In the genomic region with DNA sequence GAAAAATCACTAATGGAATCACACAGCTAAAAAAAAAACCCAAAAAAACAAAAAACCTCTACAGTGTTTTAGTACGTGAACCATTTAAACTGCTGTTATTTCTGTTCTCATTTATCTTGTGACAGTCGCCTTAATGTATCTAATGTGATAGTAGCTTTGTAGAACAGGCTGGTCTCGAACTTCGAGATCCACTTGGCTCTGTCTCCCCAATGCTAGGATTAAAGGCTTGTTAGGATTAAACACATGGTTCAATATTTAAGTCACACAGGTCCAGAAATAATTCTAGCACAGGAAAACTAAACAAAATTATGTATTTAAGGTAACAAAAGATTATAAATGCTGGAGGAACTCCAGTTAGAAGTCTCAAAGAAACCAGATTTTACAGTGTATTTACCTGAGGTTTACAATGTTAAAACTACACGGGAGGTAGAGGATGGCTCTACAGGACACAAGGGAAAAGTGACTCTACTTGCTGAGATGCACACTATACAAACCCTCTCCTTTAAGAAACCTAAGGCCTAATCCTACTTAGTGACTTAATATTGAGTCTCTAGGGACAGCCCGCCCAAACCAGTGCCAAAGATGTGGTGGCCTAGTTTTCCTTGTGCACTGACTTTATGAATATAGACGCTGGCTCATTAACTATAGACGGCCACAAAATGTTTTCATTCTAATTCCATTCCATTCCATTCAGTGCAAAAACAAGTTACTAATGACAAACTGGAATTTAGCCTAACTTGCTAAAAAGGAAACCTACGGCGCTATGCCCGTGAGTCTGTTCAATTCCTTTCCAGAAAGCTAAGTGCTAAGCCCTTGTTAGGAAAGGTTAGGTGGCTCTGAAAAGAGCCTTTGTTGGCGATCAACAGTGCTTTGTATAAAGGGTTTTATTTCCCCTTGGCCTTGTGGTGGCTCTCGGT, we compare ENCODE assay signal across 8 mouse cellular contexts. TPM values are rescaled to one million over a fixed set of nuclear protein-coding genes. Genes with fewer than 3 reads are reported as not detected.
DNase-seq lines count a peak whose midpoint lies in the region; ATAC-seq lines count a peak whose summit lies in the region.

No protein-coding gene starts in this region.

- H3K36me3 ChIP-seq in kidney, embryonic 14.5 days (ENCODE audit: control insufficient read depth, insufficient read depth, low read length) = no peaks in the 10 kb centered on the region
- no peaks in the 10 kb centered on the region for H3K36me3 ChIP-seq in forebrain, embryonic 15.5 days
- no peaks in the 10 kb centered on the region for H3K36me3 ChIP-seq in macrophage (ENCODE audit: inconsistent target)

- no peak for ATAC-seq in kidney, embryonic 14.5 days (ENCODE audit: low FRiP score, low TSS enrichment)
- peak; percentile 2; the same call in 1 of the 2 replicates for ATAC-seq in forebrain, embryonic 15.5 days (replicated peaks)

- H3K4me3 ChIP-seq in kidney, embryonic 14.5 days (ENCODE audit: low read length) = peak overlapping the region; percentile 45
- H3K4me3 ChIP-seq in forebrain, embryonic 15.5 days = peak overlapping the region; percentile 48
- peak overlapping the region; percentile 29 for H3K4me3 ChIP-seq in macrophage (ENCODE audit: inconsistent target)

- H3K9ac ChIP-seq in kidney, embryonic 14.5 days (ENCODE audit: low read depth, low read length) = peak overlapping the region; percentile 73
- peak overlapping the region; percentile 33 for H3K9ac ChIP-seq in forebrain, embryonic 15.5 days (replicated peaks)

- 4% methylated on average over 13 of the region's 13 CpGs for WGBS in kidney, embryonic 14.5 days
- 2% methylated on average over 13 of the region's 13 CpGs for WGBS in forebrain, embryonic 15.5 days
- WGBS in macrophage (ENCODE audit: missing documents) = 13% methylated on average over 11 of the region's 13 CpGs

- H3K27ac ChIP-seq in kidney, embryonic 14.5 days (ENCODE audit: low read depth, low read length) = peak overlapping the region; percentile 98
- peak overlapping the region; percentile 91 for H3K27ac ChIP-seq in forebrain, embryonic 15.5 days (replicated peaks)
- peak overlapping the region; percentile 85 for H3K27ac ChIP-seq in macrophage

- peak overlapping the region; percentile 72 for H3K4me2 ChIP-seq in kidney, embryonic 14.5 days (replicated peaks; ENCODE audit: low read depth, low read length)
- H3K4me2 ChIP-seq in forebrain, embryonic 15.5 days (replicated peaks) = peak overlapping the region; percentile 84

- no peaks in the 10 kb centered on the region for H3K79me2 ChIP-seq in macrophage (ENCODE audit: inconsistent target)

- no peaks in the 10 kb centered on the region for H3K27me3 ChIP-seq in kidney, embryonic 14.5 days (ENCODE audit: control insufficient read depth, insufficient read depth, low read length)
- no peaks in the 10 kb centered on the region for H3K27me3 ChIP-seq in forebrain, embryonic 15.5 days

- no peaks in the 10 kb centered on the region for H3K9me3 ChIP-seq in kidney, embryonic 14.5 days (ENCODE audit: control insufficient read depth, low read length)
- no peaks in the 10 kb centered on the region for H3K9me3 ChIP-seq in forebrain, embryonic 15.5 days

- DNase-seq in kidney, postnatal 36 days = no peak
- peak; percentile 21 for DNase-seq in NIH3T3 (ENCODE audit: low read depth)
- no peak for DNase-seq in layer of hippocampus, adult 11-12 months (ENCODE audit: low spot score)
- DNase-seq in kidney, adult 18-20 months = no peak
- no peak for DNase-seq in right cerebral cortex, postnatal 14 days

- H3K4me1 ChIP-seq in kidney, embryonic 14.5 days (ENCODE audit: control insufficient read depth, insufficient read depth, low read length) = peaks cover 12% of the 10 kb centered on the region
- peaks cover 33% of the 10 kb centered on the region for H3K4me1 ChIP-seq in forebrain, embryonic 15.5 days

RNA-seq across cellular contexts. Expression of gene Hist1h4i, which starts 0.7 kb away (rescaled TPM):
- polyA plus RNA-seq in kidney, embryonic 14.5 days (2014; fragmentation: Nextera tagmentation; extraction: Ambion mirVana) = 33.2 and 38.0 TPM in 2 replicates
- 16.9 and 19.2 TPM in 2 replicates for polyA plus RNA-seq in forebrain, embryonic 15.5 days (2015; fragmentation: Nextera tagmentation; extraction: Ambion mirVana)
- total RNA-seq in macrophage (2018; cell fraction: chromatin; rRNA removed) = 100 to 1,000 TPM in 1 of 26 experiments, 10 to 100 TPM in 19, 1 to 10 TPM in 6; 6.1 to 101 (median 14.6) TPM
- total RNA-seq in macrophage (2018; cell fraction: cytosol; rRNA removed) = 10 to 100 TPM in 19 of 26 experiments, 1 to 10 TPM in 7; 7.6 to 21.9 (median 12.5) TPM
- total RNA-seq in macrophage (2018; cell fraction: nucleus; rRNA removed) = 100 to 1,000 TPM in 3 of 26 experiments, 10 to 100 TPM in 20, 1 to 10 TPM in 3; 5.4 to 144 (median 26.7) TPM
- polyA plus RNA-seq in macrophage (2018) = 2.6 to 11.5 TPM (median 7.3 TPM) in 3 replicates

RNA-seq across cellular contexts. Expression of gene Hist1h2ag, which starts 0.8 kb away (rescaled TPM):
- polyA plus RNA-seq in kidney, embryonic 14.5 days (2014; fragmentation: Nextera tagmentation; extraction: Ambion mirVana) = 81.2 and 125 TPM in 2 replicates
- polyA plus RNA-seq in forebrain, embryonic 15.5 days (2015; fragmentation: Nextera tagmentation; extraction: Ambion mirVana) = 19.7 and 27.8 TPM in 2 replicates
- 10 to 100 TPM in 1 of 26 experiments, 1 to 10 TPM in 8, not detected in 17; 3.9 to 22.2 (median 5.1) TPM for total RNA-seq in macrophage (2018; cell fraction: chromatin; rRNA removed)
- total RNA-seq in macrophage (2018; cell fraction: cytosol; rRNA removed) = 10 to 100 TPM in 14 of 26 experiments, 1 to 10 TPM in 12; 2.6 to 35.5 (median 10.6) TPM
- total RNA-seq in macrophage (2018; cell fraction: nucleus; rRNA removed) = 10 to 100 TPM in 5 of 26 experiments, 1 to 10 TPM in 11, not detected in 10; 2.6 to 22.7 (median 6.5) TPM
- polyA plus RNA-seq in macrophage (2018) = not detected in 3 replicates

RNA-seq across cellular contexts. Expression of gene Hist1h2bj, which starts 1.1 kb away (rescaled TPM):
- 18.7 and 33.9 TPM in 2 replicates for polyA plus RNA-seq in kidney, embryonic 14.5 days (2014; fragmentation: Nextera tagmentation; extraction: Ambion mirVana)
- polyA plus RNA-seq in forebrain, embryonic 15.5 days (2015; fragmentation: Nextera tagmentation; extraction: Ambion mirVana) = 6.8 and 7.3 TPM in 2 replicates
- total RNA-seq in macrophage (2018; cell fraction: chromatin; rRNA removed) = 10 to 100 TPM in 9 of 26 experiments, 1 to 10 TPM in 14, not detected in 3; 3.2 to 32.9 (median 9.4) TPM
- total RNA-seq in macrophage (2018; cell fraction: cytosol; rRNA removed) = 10 to 100 TPM; 10.1 to 68.8 (median 21.0) TPM
- 10 to 100 TPM in 12 of 26 experiments, 1 to 10 TPM in 11, not detected in 3; 3.4 to 70.4 (median 11.3) TPM for total RNA-seq in macrophage (2018; cell fraction: nucleus; rRNA removed)
- not detected in 3 replicates for polyA plus RNA-seq in macrophage (2018)

RNA-seq across cellular contexts. Expression of gene Hist1h2bk, which starts 6.2 kb away (rescaled TPM):
- 14.1 and 26.0 TPM in 2 replicates for polyA plus RNA-seq in kidney, embryonic 14.5 days (2014; fragmentation: Nextera tagmentation; extraction: Ambion mirVana)
- 4.5 and 4.6 TPM in 2 replicates for polyA plus RNA-seq in forebrain, embryonic 15.5 days (2015; fragmentation: Nextera tagmentation; extraction: Ambion mirVana)
- total RNA-seq in macrophage (2018; cell fraction: chromatin; rRNA removed) = 10 to 100 TPM in 1 of 26 experiments, 1 to 10 TPM in 7, not detected in 18; 2.4 to 16.4 (median 4.6) TPM
- total RNA-seq in macrophage (2018; cell fraction: cytosol; rRNA removed) = 10 to 100 TPM in 18 of 26 experiments, 1 to 10 TPM in 8; 2.8 to 48.5 (median 15.5) TPM
- 10 to 100 TPM in 4 of 26 experiments, 1 to 10 TPM in 14, not detected in 8; 1.7 to 28.5 (median 5.0) TPM for total RNA-seq in macrophage (2018; cell fraction: nucleus; rRNA removed)
- polyA plus RNA-seq in macrophage (2018) = not detected in 3 replicates

RNA-seq across cellular contexts. Expression of gene Hist1h2ah, which starts 6.5 kb away (rescaled TPM):
- 8.6 and 14.9 TPM in 2 replicates for polyA plus RNA-seq in kidney, embryonic 14.5 days (2014; fragmentation: Nextera tagmentation; extraction: Ambion mirVana)
- 2.5 and 9.8 TPM in 2 replicates for polyA plus RNA-seq in forebrain, embryonic 15.5 days (2015; fragmentation: Nextera tagmentation; extraction: Ambion mirVana)
- 1 to 10 TPM in 4 of 26 experiments, not detected in 22; 4.8 to 9.5 (median 6.2) TPM for total RNA-seq in macrophage (2018; cell fraction: chromatin; rRNA removed)
- 10 to 100 TPM in 4 of 26 experiments, 1 to 10 TPM in 16, under 1 TPM in 5, not detected in 1; 0.61 to 14.1 (median 2.7) TPM for total RNA-seq in macrophage (2018; cell fraction: cytosol; rRNA removed)
- total RNA-seq in macrophage (2018; cell fraction: nucleus; rRNA removed) = 10 to 100 TPM in 2 of 26 experiments, 1 to 10 TPM in 5, not detected in 19; 2.1 to 14.1 (median 7.4) TPM
- not detected in 3 replicates for polyA plus RNA-seq in macrophage (2018)

Comparison
In these comparisons a context has a peak if more than half of its experiments do, and no peak if none do; other contexts are left out.
1. RNA of gene Hist1h2ag, which starts 0.8 kb away (polyA plus RNA-seq): 81.2 to 125 TPM in kidney, embryonic 14.5 days and 19.7 to 27.8 TPM in forebrain, embryonic 15.5 days; not detected in macrophage; every median in the first group is over 10 times any median in the second.
2. Peak in every context shown above with its lines, with median percentiles within 50 percentile points of each other: H3K27ac ChIP-seq and H3K4me3 ChIP-seq.